ENCODE assay signal across 8 mouse cellular contexts in genomic region chr4:103619946-103620371, GRCm38 (mm10). TPM values are rescaled to one million over a fixed set of nuclear protein-coding genes. Genes with fewer than 3 reads are reported as not detected.
DNase-seq lines count a peak whose midpoint lies in the region; TF ChIP-seq lines count a peak whose summit lies in the region.

No protein-coding gene starts in this region.

- DNase-seq in kidney, postnatal 4 days: peak; percentile 61 to 66
- no peak for DNase-seq in kidney, postnatal 36 days
- peak; percentile 63 for DNase-seq in brain, embryonic 14.5 days (ENCODE audit: low read depth)
- DNase-seq in forelimb bud, embryonic 11.5 days (ENCODE audit: low read depth, low spot score): peak; percentile 31
- DNase-seq in left cerebral cortex, postnatal 36 days (ENCODE audit: low spot score in 2 of 2): peak; percentile 63 to 70
- DNase-seq in retina, postnatal 1 day: peak; percentile 41
- no peak for DNase-seq in thymus, postnatal 36 days
- DNase-seq in thymus, postnatal 25 days: no peak

- no peak for TF ChIP-seq CTCF in brain, embryonic 14.5 days (IDR thresholded peaks at IDR 0.05; ENCODE audit: borderline replicate concordance, extremely low read depth, insufficient read depth, insufficient read length)

- intact Hi-C loops in left cerebral cortex, postnatal 36 days (cut with DNase I): loop anchor here (5.0 to 10.0 kb wide), 2 partner anchors 68 to 745 kb away; no protein-coding TSS in a partner anchor

- TF ChIP-seq POLR2A in brain, embryonic 14.5 days (IDR thresholded peaks at IDR 0.05; ENCODE audit: borderline replicate concordance, extremely low read depth, insufficient read depth, insufficient read length, poor library complexity, severe bottlenecking): no peak

RNA-seq across cellular contexts. Expression of gene Dab1, which starts 0.8 kb away (rescaled TPM):
- polyA plus RNA-seq in brain, embryonic 14.5 days (2012; rRNA removed): 49.9 and 54.9 TPM in 2 replicates
- 100 to 1,000 TPM; 103 to 134 TPM for total RNA-seq in left cerebral cortex, postnatal 36 days (2021)

Comparison
In these comparisons a context has a peak if more than half of its experiments do, and no peak if none do; other contexts are left out.
1. DNase-seq: peak in kidney, postnatal 4 days (2 of 2), brain, embryonic 14.5 days (single experiment), forelimb bud, embryonic 11.5 days (single experiment), left cerebral cortex, postnatal 36 days (2 of 2) and retina, postnatal 1 day (single experiment); none in kidney, postnatal 36 days (0 of 2), thymus, postnatal 36 days (0 of 2) and thymus, postnatal 25 days (single experiment).